Mouse (Mus musculus) megakaryocyte, embryonic 14.5 days (primary cell): ENCODE measurements around the gene Lmo7.

ENCODE experiments used
- FLI1 ChIP-seq: IDR thresholded peaks from 2 replicates; pipeline ENCODE4 v1.6.1; 2012; ENCODE audit warnings: low read length, inconsistent platforms, mixed read lengths
- GATA1 ChIP-seq: IDR thresholded peaks from 3 replicates; pipeline ENCODE4 v1.6.1; 2012; ENCODE audit warnings: mixed read lengths, low read length, inconsistent platforms, borderline replicate concordance

GRCm38 (mm10) chr14:101942971-101943370 lies 213.2 kb downstream of the Lmo7 start:
- TF ChIP-seq GATA1 (no peak), FLI1 (no peak)
